Mouse (Mus musculus) hindbrain, embryonic 14.5 days (tissue): ENCODE data around the gene Specc1l. TPM values are rescaled to one million over a fixed set of nuclear protein-coding genes. Genes with fewer than 3 reads are reported as not detected.

ENCODE experiments used
- ATAC-seq: fragments of 200-750 bp; cut with Nextera tagmentation; 2 replicates; pipeline ENCODE4 v1.8.0; 2017; ENCODE audit warnings: moderate number of reproducible peaks, mild to moderate bottlenecking, moderate TSS enrichment, moderate library complexity; ENCODE audit not compliant: low FRiP score
- DNase-seq: peaks from one replicate; pipeline ENCODE4 v3.0.0-alpha.2; 2015; ENCODE audit warnings: low spot score
- H3K27ac ChIP-seq: fragments of 300-500 bp; sonication (generic); 2 replicates; pipeline ENCODE4 v1.5.1; 2014; ENCODE audit warnings: mild to moderate bottlenecking, moderate library complexity
- H3K27me3 ChIP-seq: fragments of 300-500 bp; sonication (generic); 2 replicates; pipeline ENCODE4 v1.6.1; 2014; ENCODE audit warnings: mild to moderate bottlenecking, low read length, mixed read lengths; ENCODE audit not compliant: control insufficient read depth, insufficient read depth
- H3K36me3 ChIP-seq: fragments of 300-500 bp; sonication (generic); replicated peaks from 2 replicates; pipeline ENCODE4 v1.6.1; 2014; ENCODE audit not compliant: control insufficient read depth, insufficient read depth
- H3K4me1 ChIP-seq: fragments of 300-500 bp; sonication (generic); replicated peaks from 2 replicates; pipeline ENCODE4 v1.6.1; 2014; ENCODE audit warnings: antibody characterized with exemption, low read length, mixed read lengths; ENCODE audit not compliant: control insufficient read depth, insufficient read depth
- H3K4me2 ChIP-seq: fragments of 300-500 bp; sonication (generic); replicated peaks from 2 replicates; pipeline ENCODE4 v1.6.1; 2014; ENCODE audit warnings: mild to moderate bottlenecking, moderate library complexity
- H3K4me3 ChIP-seq: fragments of 300-500 bp; sonication (generic); replicated peaks from 2 replicates; pipeline ENCODE4 v1.5.1; 2014; ENCODE audit warnings: mild to moderate bottlenecking, low read length
- H3K9ac ChIP-seq: fragments of 300-500 bp; sonication (generic); 2 replicates; pipeline ENCODE4 v1.6.1; 2014
- H3K9me3 ChIP-seq: fragments of 300-500 bp; sonication (generic); 2 replicates; pipeline ENCODE4 v1.6.1; 2016; ENCODE audit warnings: low read length; ENCODE audit not compliant: control insufficient read depth
- WGBS: fragments of 180-500 bp; shearing (Covaris S2); extraction: QIAGEN DNeasy Blood & Tissue Kit; methylation state at CpG from one replicate; pipeline ENCODE4 v1.1.7; 2014; 5-methylcytosine and 5-hydroxymethylcytosine counted together
- polyA plus RNA-seq: library from polyadenylated mRNA; unstranded; fragments of >200 nt; fragmentation: Nextera tagmentation; extraction: Ambion mirVana; gene quantifications from 2 replicates; pipeline ENCODE4 v1.2.1, GENCODE M21; 2014

Specc1l gene
- polyA plus RNA-seq, 1 experiment from 2014 or later = 23.2 TPM

DNA sequence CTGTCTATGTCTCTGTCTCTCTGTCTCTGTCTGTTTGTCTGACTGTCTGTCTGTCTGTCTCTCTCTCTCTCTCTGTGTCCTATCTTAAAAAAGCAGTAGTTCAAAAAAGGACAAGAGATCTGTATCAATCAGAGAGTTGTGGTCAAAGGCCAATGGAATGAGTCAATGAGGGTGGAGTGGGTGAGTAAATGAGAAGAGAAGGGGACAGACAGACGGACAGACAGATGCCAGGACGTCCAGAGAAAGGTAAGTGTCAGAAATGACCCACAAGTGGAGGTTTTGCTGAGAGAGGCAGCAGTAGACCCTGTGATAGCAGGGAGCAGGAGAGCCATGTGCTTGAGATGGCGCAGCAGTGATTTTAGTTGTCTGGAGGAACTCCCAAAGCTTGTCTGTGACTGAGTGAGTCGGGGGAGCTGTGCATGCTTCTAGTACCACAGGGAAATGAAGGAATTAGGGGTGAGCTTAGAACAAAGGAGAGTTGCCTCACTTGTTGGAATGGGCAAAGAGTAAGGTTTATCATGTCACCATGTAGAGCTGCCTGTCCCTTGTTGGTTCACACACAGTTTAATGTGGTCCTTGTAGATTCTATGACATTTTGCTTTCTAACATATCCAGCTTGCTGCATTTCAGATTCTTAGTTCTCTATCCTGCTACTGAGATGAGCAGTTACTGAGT lies 10.2 kb downstream of the Specc1l start:
- WGBS = 78% methylated on average over 4 of the region's 4 CpGs
- DNase-seq (no peak), ATAC-seq (no peak)
- Histone ChIP-seq H3K27me3 (no peaks in the 10 kb centered on the region), H3K36me3 (no peaks in the 10 kb centered on the region), H3K4me2 (no peak overlapping the region), H3K4me3 (no peak overlapping the region), H3K27ac (no peak overlapping the region), H3K9me3 (no peaks in the 10 kb centered on the region), H3K4me1 (0 out of 2 replicates have a peak, but pooled peaks cover 4% of the 10 kb centered on the region), H3K9ac (no peak overlapping the region)

DNA sequence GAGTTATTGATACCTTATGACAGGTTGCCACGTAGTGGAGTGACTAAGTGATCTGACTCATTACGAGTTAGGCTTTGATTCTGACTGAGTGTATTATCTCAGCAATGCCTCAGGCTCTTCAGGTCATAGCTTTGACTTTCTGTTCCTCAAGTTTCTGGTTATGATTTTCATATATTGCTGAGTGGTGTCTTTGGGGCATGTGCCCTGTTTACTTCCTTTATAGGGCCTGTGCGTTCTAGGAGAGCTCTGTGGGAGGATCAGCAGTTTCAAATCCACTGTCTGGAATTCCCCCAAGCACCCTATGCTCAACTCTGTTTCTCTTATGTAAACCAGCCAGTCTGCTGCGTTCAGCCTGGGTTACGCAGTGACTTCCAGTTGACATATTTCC lies 10.7 kb downstream of the Specc1l start:
- H3K36me3 ChIP-seq = no peaks in the 10 kb centered on the region
- WGBS = 83% methylated on average over 5 of the region's 5 CpGs
- DNase-seq = no peak
- H3K4me3 ChIP-seq = no peak overlapping the region
- no peaks in the 10 kb centered on the region for H3K27me3 ChIP-seq
- 0 out of 2 replicates have a peak, but pooled peaks cover 4% of the 10 kb centered on the region for H3K4me1 ChIP-seq
- no peak for ATAC-seq
- H3K27ac ChIP-seq = no peak overlapping the region
- no peak overlapping the region for H3K9ac ChIP-seq
- H3K9me3 ChIP-seq = no peaks in the 10 kb centered on the region
- H3K4me2 ChIP-seq = no peak overlapping the region

DNA sequence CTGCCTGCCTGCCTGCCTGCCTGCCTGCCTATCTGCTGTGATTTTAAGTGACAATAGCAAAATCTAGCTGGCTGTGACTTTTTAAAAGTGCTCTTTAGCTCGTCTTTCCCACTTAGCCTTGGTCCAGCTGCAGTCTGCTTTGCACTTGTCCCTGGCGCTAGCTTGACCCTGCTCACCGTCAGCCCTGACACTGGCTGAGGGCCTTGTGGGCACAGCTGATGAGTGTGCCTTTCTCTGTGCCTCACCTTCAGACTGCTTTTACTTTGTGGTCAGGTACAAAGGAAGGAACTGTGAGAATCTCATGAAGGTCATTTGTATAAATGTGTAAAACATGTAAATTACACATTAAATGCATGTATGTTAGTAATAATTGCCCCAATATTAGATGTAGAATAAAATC lies 12.3 kb downstream of the Specc1l start:
- H3K4me1 ChIP-seq = 0 out of 2 replicates have a peak, but pooled peaks cover 4% of the 10 kb centered on the region
- no peaks in the 10 kb centered on the region for H3K9me3 ChIP-seq
- ATAC-seq (no peak), DNase-seq (no peak)
- WGBS = 68% methylated on average over 3 of the region's 3 CpGs
- H3K36me3 ChIP-seq = no peaks in the 10 kb centered on the region
- H3K4me2 ChIP-seq = no peak overlapping the region
- H3K9ac ChIP-seq = no peak overlapping the region
- H3K4me3 ChIP-seq = no peak overlapping the region
- no peaks in the 10 kb centered on the region for H3K27me3 ChIP-seq
- H3K27ac ChIP-seq = no peak overlapping the region

DNA sequence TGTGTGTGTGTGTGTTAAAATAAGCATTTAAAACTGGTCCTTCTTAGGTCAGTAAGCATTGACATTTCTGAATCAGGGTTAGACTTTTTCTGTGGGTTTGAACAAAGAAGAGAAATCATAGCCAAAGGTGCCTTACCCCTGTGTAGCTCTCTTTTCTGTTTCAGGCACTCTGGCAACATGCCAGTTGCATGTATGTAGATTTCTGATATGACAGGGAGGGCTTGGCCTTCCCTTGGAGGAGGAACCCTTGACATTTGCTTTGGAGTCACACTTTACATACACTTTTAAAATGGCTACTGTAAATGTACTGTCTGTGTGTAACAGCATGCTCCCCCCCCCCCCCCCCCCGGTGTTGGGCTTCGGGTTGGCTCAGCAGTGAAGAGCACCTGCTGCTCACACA lies 12.8 kb downstream of the Specc1l start:
- Histone ChIP-seq H3K36me3 (no peaks in the 10 kb centered on the region), H3K4me3 (no peak overlapping the region), H3K4me2 (no peak overlapping the region), H3K27ac (no peak overlapping the region), H3K9ac (no peak overlapping the region), H3K27me3 (no peaks in the 10 kb centered on the region), H3K4me1 (0 out of 2 replicates have a peak, but pooled peaks cover 4% of the 10 kb centered on the region), H3K9me3 (no peaks in the 10 kb centered on the region)
- ATAC-seq = no peak
- no peak for DNase-seq
- 20% methylated on average over 2 of the region's 2 CpGs for WGBS

DNA sequence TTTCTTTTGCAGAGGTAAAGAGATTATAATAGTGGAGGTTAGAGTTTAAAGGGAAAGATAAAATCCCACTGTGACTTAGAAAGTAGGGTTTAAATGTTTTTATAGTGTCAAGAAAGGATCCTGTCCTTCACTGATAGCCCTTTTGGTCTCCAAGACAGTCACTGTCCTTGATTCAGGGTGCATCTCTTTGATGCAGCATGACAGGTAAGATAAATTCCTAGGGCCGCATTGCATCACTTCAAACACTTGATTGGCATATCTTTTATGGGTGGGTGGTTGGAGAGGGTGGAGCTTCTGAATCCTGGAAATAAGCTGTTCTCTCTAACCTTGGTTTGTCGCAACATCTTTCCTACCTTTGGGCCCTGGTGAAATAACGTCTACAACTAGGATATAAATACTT lies 15.5 kb downstream of the Specc1l start:
- Histone ChIP-seq H3K27ac (no peak overlapping the region), H3K4me1 (no peaks in the 10 kb centered on the region), H3K27me3 (no peaks in the 10 kb centered on the region), H3K9me3 (no peaks in the 10 kb centered on the region), H3K9ac (no peak overlapping the region), H3K4me3 (no peak overlapping the region), H3K36me3 (peaks cover 15% of the 10 kb centered on the region), H3K4me2 (no peak overlapping the region)
- no peak for ATAC-seq
- 86% methylated on average over 3 of the region's 3 CpGs for WGBS
- no peak for DNase-seq

DNA sequence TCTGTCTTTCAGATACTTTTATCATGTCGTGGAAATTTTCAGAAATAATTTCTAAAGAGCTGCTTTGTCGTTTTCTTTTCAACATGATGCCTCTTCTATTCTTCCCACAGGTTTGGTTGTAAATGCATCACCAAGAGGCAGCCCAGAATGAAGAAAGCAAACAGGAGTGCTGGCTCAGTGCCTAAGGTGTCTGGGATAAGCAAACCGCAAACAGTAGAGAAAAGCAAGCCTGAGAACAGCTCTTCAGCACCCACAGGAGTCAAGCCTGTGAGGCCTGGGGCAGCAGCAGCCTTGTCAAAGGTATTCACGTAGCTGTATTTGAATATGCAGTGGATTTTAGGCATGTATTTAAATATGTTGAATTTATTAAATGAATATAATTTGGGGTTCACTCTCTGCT lies 18.7 kb downstream of the Specc1l start:
- 83% methylated on average over 4 of the region's 4 CpGs for WGBS
- no peak overlapping the region for H3K4me2 ChIP-seq
- DNase-seq = no peak

DNA sequence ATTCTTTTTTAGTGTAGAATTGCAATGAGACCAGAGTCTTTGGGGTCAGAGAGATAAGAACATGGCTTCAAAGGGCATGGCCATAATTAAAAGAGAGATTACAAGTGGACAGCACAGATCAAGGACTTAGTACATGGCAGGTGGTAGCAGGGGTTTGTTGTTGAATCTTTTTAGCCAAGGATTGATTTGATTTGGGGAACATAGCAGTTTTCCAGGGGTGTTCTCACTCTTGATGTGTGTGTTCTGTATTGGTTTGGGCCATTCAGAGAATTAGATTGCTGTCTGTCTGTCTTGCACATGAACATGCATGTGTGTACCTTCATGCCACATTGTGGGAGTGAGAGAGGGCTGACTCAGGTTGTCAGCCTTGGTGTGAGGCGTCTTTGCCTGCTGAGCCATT lies 20.0 kb downstream of the Specc1l start:
- H3K4me1 ChIP-seq = no peaks in the 10 kb centered on the region
- peaks cover 30% of the 10 kb centered on the region for H3K36me3 ChIP-seq
- 86% methylated on average over 1 of the region's 1 CpGs for WGBS
- no peak for DNase-seq
- no peak for ATAC-seq
- no peaks in the 10 kb centered on the region for H3K9me3 ChIP-seq
- H3K27ac ChIP-seq = no peak overlapping the region
- no peaks in the 10 kb centered on the region for H3K27me3 ChIP-seq
- no peak overlapping the region for H3K4me2 ChIP-seq
- no peak overlapping the region for H3K9ac ChIP-seq
- no peak overlapping the region for H3K4me3 ChIP-seq

More for the DNA sequence above, 18.7 kb downstream of the Specc1l start:
- no peak overlapping the region for H3K4me3 ChIP-seq
- H3K27me3 ChIP-seq = no peaks in the 10 kb centered on the region
- peaks cover 30% of the 10 kb centered on the region for H3K36me3 ChIP-seq
- H3K4me1 ChIP-seq = no peaks in the 10 kb centered on the region
- no peak overlapping the region for H3K9ac ChIP-seq
- H3K27ac ChIP-seq = no peak overlapping the region
- H3K9me3 ChIP-seq = no peaks in the 10 kb centered on the region
- ATAC-seq = no peak

DNA sequence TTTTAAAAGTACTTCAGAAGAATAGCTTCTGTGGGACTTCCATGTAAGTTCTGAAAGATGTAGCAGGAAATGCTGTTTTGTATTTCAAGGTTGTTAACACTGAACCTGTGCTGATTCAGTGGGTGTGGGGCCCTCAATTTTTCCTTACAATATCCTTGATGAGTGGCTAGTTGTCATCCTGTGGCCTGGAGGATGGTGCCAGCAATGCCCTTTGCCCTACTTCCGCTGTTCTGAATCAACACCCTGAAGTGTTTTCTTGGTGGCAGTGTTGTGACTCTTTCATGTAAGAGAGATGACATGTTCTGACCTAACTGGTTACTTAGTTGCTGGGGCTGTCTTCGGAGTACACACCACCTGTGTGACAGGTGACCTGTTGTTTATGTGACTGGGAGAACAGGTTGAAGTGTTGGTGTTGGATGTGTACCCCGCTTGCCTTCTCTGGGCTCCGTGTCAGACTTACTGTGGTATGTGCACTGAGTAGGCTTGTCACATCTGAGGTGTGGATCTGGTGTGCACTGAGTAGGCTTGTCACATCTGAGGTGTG lies 20.8 kb downstream of the Specc1l start:
- no peak for ATAC-seq
- Histone ChIP-seq H3K9ac (no peak overlapping the region), H3K4me1 (no peaks in the 10 kb centered on the region), H3K4me2 (no peak overlapping the region), H3K27me3 (no peaks in the 10 kb centered on the region), H3K9me3 (no peaks in the 10 kb centered on the region), H3K4me3 (no peak overlapping the region), H3K27ac (no peak overlapping the region), H3K36me3 (peaks cover 30% of the 10 kb centered on the region)
- WGBS = 93% methylated on average over 4 of the region's 4 CpGs
- no peak for DNase-seq

DNA sequence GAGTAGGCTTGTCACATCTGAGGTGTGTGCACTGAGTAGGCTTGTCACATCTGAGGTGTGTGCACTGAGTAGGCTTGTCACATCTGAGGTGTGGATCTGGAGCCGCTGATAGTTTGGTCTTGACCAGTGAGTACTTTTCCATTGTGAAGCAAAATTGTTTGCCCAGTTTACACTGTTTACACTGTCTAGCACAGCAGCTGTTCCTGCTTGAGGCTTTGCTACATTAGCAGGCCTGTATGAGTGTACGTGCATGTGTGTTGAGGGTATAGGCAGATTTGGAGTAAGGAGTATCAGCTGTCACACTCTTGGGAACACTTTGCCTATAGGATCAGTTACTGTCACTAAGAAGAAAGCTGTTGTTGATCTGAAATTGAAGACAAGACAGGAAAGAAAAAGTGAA lies 21.6 kb downstream of the Specc1l start:
- H3K36me3 ChIP-seq = peaks cover 34% of the 10 kb centered on the region
- WGBS = 86% methylated on average over 2 of the region's 2 CpGs
- H3K9me3 ChIP-seq = no peaks in the 10 kb centered on the region
- ATAC-seq = no peak
- no peak overlapping the region for H3K27ac ChIP-seq
- H3K4me3 ChIP-seq = no peak overlapping the region
- no peak overlapping the region for H3K4me2 ChIP-seq
- no peaks in the 10 kb centered on the region for H3K27me3 ChIP-seq
- no peak overlapping the region for H3K9ac ChIP-seq
- H3K4me1 ChIP-seq = no peaks in the 10 kb centered on the region
- no peak for DNase-seq
